Mouse (Mus musculus) embryonic facial prominence, embryonic 13.5 days (tissue): ENCODE results near the gene Ralgapa2. TPM values are rescaled to one million over a fixed set of nuclear protein-coding genes. Genes with fewer than 3 reads are reported as not detected.

ENCODE experiments used
- ATAC-seq: fragments of 200-750 bp; cut with Nextera tagmentation; 2 replicates; pipeline ENCODE4 v1.8.0; 2017; ENCODE audit warnings: low read depth; ENCODE audit not compliant: insufficient number of reproducible peaks, insufficient read depth, low FRiP score, low TSS enrichment
- H3K27ac ChIP-seq: fragments of 300-500 bp; sonication (generic); 2 replicates; pipeline ENCODE4 v1.5.1; 2015; ENCODE audit warnings: moderate library complexity, mild to moderate bottlenecking, inconsistent platforms
- H3K27me3 ChIP-seq: fragments of 300-500 bp; sonication (generic); 2 replicates; pipeline ENCODE4 v1.6.1; 2015; ENCODE audit warnings: mild to moderate bottlenecking, inconsistent platforms
- H3K36me3 ChIP-seq: fragments of 300-500 bp; sonication (generic); 2 replicates; pipeline ENCODE4 v1.6.1; 2015; ENCODE audit warnings: mild to moderate bottlenecking, inconsistent platforms
- H3K4me1 ChIP-seq: fragments of 300-500 bp; sonication (generic); 2 replicates; pipeline ENCODE4 v1.6.1; 2015; ENCODE audit warnings: inconsistent platforms
- H3K4me2 ChIP-seq: fragments of 300-500 bp; sonication (generic); 2 replicates; pipeline ENCODE4 v1.6.1; 2015; ENCODE audit warnings: moderate library complexity, mild to moderate bottlenecking, inconsistent platforms
- H3K4me3 ChIP-seq: fragments of 300-500 bp; sonication (generic); 2 replicates; pipeline ENCODE4 v1.5.1; 2015; ENCODE audit warnings: mild to moderate bottlenecking, inconsistent platforms
- H3K9ac ChIP-seq: fragments of 300-500 bp; sonication (generic); 2 replicates; pipeline ENCODE4 v1.6.1; 2015; ENCODE audit warnings: mild to moderate bottlenecking, inconsistent platforms
- H3K9me3 ChIP-seq: fragments of 300-500 bp; sonication (generic); 2 replicates; pipeline ENCODE4 v1.6.1; 2016; ENCODE audit warnings: inconsistent platforms
- WGBS: fragments of 180-500 bp; shearing (Covaris S2); methylation state at CpG from one replicate; pipeline ENCODE4 v1.1.7; 2015; ENCODE audit warnings: mixed read lengths; 5-methylcytosine and 5-hydroxymethylcytosine counted together
- polyA plus RNA-seq: library from polyadenylated mRNA; unstranded; fragments of >200 nt; fragmentation: Nextera tagmentation; extraction: Ambion mirVana; gene quantifications from 2 replicates; pipeline ENCODE4 v1.2.1, GENCODE M21; 2015

Ralgapa2 gene
- polyA plus RNA-seq, 1 experiment from 2014 or later, result 8.1 TPM

DNA sequence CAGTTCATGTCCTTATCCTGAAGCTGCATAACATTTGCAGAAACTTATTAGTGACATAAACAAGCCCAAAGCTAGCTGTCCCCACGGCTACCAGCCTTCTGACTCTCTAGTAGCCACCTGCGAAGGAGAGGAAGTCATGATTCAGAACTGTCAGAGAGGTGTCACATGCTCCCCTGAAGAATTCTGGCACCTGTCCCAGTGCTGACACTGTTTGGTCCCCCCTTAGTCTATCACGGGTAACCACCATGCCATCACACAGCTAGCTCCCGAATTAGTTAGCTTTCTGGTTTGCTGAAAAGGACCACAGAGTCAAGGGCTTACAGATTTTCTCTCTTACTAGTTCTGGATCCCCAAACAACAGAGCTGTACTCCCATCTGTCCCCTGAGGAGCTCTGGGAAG lies 247.1 kb downstream of the Ralgapa2 start:
- WGBS, result 76% methylated on average over 4 of the region's 4 CpGs
- H3K27me3 ChIP-seq, result no peaks in the 10 kb centered on the region
- no peak overlapping the region for H3K4me2 ChIP-seq
- H3K4me3 ChIP-seq, result no peak overlapping the region
- H3K27ac ChIP-seq, result no peak overlapping the region
- H3K9ac ChIP-seq, result no peak overlapping the region
- H3K4me1 ChIP-seq, result peaks cover under 1% of the 10 kb centered on the region; the same call in 1 of the 2 replicates
- ATAC-seq, result no peak
- no peaks in the 10 kb centered on the region for H3K36me3 ChIP-seq
- H3K9me3 ChIP-seq, result no peaks in the 10 kb centered on the region

DNA sequence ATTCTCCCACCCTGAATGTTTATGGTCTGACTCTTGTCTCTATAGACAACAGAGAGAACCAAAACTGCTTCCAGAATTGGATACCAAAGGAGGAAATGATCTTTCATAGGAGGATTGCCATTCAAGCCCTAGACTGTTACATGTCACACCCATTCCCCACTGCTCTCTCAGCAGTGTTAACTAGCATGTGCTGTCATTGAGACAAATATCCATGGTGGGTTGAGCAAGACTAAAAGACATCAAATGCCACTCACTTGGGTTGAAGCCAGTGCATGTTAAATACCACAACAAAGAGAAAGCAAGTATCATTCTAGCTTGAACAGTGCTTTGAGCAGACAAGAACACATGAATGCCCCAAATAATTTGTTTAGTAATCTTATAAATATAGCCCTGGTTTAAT lies 249.2 kb downstream of the Ralgapa2 start:
- peaks cover 8% of the 10 kb centered on the region for H3K4me1 ChIP-seq
- ATAC-seq, result no peak
- H3K4me3 ChIP-seq, result no peak overlapping the region
- no peak overlapping the region for H3K9ac ChIP-seq
- H3K27me3 ChIP-seq, result no peaks in the 10 kb centered on the region
- H3K27ac ChIP-seq, result no peak overlapping the region
- H3K4me2 ChIP-seq, result no peak overlapping the region
- no peaks in the 10 kb centered on the region for H3K36me3 ChIP-seq
- H3K9me3 ChIP-seq, result no peaks in the 10 kb centered on the region

DNA sequence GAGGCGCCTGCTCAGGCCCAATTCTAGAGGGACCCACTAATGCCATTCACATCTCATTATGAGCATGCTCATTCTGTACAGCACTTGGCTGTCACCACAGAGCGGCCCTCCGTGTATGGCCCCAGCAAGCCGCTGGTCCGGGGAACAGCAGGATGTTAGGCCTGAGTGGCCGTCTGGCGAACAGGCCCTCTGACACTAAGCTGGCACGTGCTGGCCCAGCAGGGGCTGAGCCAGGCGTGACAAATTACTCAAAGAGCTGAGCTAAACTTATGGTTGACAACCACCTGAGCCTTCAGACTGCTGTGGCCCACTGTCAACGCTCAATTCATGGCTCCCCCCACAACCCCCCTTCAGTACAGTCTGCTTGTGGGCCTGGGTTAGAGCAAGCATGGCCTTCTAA lies 249.9 kb downstream of the Ralgapa2 start:
- 0 out of 2 replicates have a peak, but pooled peaks have one; percentile 20 for ATAC-seq

DNA sequence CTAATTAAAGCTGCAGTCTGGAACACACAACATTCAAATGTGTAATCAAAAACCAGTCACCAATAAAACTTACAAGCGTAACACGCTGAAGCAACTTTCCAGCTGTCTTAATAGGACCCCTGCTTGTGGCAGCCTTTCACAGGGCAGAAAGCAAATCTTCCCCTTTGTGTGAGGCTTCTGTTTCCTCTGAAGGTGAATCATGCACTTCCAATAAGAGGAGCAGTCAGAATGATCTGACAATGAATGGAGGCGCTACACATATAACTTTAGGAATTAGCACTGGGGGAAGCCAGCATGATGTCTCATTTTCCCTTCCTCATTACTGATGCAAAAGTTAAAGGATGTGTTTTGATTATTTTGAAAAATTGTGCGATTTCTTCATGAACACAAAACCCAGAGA lies 251.0 kb downstream of the Ralgapa2 start:
- no peaks in the 10 kb centered on the region for H3K9me3 ChIP-seq
- no peak overlapping the region for H3K4me2 ChIP-seq
- H3K4me3 ChIP-seq, result no peak overlapping the region
- 67% methylated on average over 4 of the region's 4 CpGs for WGBS
- ATAC-seq, result no peak
- no peaks in the 10 kb centered on the region for H3K27me3 ChIP-seq
- no peaks in the 10 kb centered on the region for H3K36me3 ChIP-seq
- H3K9ac ChIP-seq, result no peak overlapping the region
- peaks cover 8% of the 10 kb centered on the region for H3K4me1 ChIP-seq
- H3K27ac ChIP-seq, result no peak overlapping the region

More for the DNA sequence above, 249.9 kb downstream of the Ralgapa2 start:
- Histone ChIP-seq H3K27me3 (no peaks in the 10 kb centered on the region), H3K36me3 (no peaks in the 10 kb centered on the region), H3K4me3 (no peak overlapping the region), H3K4me1 (peaks cover 8% of the 10 kb centered on the region), H3K4me2 (no peak overlapping the region), H3K9ac (no peak overlapping the region), H3K27ac (no peak overlapping the region), H3K9me3 (no peaks in the 10 kb centered on the region)
- WGBS, result 46% methylated on average over 10 of the region's 10 CpGs

DNA sequence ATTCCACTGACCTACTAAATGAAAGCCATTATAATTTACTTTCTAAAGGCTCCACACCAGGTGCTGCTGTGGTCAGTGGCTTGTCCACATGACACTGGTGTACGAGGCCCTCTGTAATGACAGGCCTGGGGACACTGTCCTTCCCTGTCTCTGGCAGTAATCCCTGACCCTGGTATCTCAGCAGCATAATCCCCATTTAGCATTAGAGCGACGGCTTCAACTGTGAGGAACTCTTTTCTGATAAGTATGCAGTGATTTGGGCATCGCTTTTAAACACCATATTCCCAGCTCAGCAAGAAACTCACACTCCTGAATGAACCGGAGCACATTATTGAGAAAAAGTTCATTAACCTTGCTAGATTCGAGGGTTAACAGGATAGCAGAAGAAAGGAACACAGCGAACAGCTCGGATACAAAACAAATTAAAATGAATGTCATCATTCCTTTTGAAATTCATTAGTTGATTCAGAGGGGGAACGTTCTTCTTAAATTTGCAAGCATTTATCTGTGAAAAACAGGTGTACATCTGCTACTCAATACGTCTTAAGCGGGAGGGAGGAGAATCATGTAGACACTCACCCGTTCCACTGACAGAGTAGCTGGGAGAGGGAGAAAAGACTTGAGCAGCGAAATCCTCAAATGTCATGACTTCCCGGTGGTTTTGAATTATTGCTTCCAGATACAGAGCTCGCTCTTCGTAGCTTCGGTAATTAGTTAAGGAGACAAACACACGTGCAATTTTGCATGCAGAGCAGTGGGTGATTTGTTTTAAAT lies 252.2 kb downstream of the Ralgapa2 start:
- Histone ChIP-seq H3K27me3 (no peaks in the 10 kb centered on the region), H3K4me2 (no peak overlapping the region), H3K4me1 (peaks cover 8% of the 10 kb centered on the region), H3K27ac (no peak overlapping the region), H3K36me3 (no peaks in the 10 kb centered on the region), H3K9me3 (no peaks in the 10 kb centered on the region), H3K9ac (no peak overlapping the region), H3K4me3 (no peak overlapping the region)
- WGBS, result 28% methylated on average over 18 of the region's 18 CpGs
- ATAC-seq, result no peak

DNA sequence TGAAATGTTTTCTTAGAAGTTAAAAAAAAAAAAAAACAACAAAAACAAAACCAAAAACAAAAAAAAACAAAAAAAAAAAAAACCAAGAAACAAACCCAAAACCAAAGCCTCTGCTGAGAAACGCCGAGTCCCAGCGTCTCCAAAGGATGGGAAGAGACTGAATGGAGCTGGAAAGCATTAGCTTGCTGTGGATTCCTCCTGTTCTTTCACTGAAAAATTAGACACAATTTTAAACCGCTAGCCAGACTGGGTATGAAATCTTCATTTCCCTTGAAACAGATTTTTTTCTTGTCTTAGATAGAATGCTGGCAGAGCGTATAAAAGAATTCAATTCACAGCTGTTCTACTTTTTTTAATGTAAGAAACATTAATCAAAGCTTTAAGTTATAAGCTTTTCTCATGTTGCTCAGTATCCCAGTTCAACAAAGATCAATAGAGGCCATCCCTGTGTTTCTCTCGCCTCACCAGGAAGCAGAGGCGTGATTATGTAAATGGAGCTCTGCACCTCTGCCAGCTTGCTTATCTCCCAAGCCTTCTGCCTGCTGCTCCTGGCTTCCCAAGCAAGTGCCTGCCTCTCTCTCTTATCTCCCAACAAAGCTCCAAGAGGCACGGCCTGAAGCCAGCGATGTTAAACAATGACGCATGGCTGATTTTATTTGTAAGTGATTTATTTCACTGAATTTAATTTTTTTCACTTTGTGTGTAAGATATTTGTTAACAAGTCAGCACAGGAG lies 253.2 kb downstream of the Ralgapa2 start:
- Histone ChIP-seq H3K9me3 (no peaks in the 10 kb centered on the region), H3K36me3 (no peaks in the 10 kb centered on the region), H3K27ac (no peak overlapping the region), H3K9ac (no peak overlapping the region), H3K4me2 (no peak overlapping the region), H3K27me3 (no peaks in the 10 kb centered on the region), H3K4me1 (peaks cover 8% of the 10 kb centered on the region), H3K4me3 (no peak overlapping the region)
- ATAC-seq, result no peak
- WGBS, result 37% methylated on average over 10 of the region's 10 CpGs

DNA sequence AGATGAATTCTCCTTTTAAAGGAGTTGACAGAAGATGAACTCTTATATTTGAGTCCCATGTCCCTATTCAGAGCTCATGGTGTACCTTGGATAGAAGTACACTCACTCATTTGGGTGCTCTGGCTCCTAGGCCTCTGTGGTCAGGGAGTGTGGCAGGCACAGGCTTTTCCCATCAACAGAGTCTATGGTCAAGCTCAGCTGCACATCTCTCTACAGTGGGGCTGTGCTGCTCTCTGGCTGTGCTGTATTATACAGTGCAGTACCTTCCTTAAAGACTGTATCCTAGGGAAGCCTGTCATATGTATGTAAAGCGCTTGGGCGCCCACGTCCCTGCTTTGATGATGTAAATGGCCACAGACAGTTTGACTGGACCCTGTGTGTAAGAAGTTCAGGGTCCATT lies 254.5 kb downstream of the Ralgapa2 start:
- no peaks in the 10 kb centered on the region for H3K9me3 ChIP-seq
- H3K9ac ChIP-seq, result no peak overlapping the region
- no peak overlapping the region for H3K27ac ChIP-seq
- H3K4me1 ChIP-seq, result peaks cover 8% of the 10 kb centered on the region
- H3K4me3 ChIP-seq, result no peak overlapping the region
- ATAC-seq, result no peak
- no peaks in the 10 kb centered on the region for H3K36me3 ChIP-seq
- no peaks in the 10 kb centered on the region for H3K27me3 ChIP-seq
- H3K4me2 ChIP-seq, result no peak overlapping the region
- 84% methylated on average over 3 of the region's 3 CpGs for WGBS

DNA sequence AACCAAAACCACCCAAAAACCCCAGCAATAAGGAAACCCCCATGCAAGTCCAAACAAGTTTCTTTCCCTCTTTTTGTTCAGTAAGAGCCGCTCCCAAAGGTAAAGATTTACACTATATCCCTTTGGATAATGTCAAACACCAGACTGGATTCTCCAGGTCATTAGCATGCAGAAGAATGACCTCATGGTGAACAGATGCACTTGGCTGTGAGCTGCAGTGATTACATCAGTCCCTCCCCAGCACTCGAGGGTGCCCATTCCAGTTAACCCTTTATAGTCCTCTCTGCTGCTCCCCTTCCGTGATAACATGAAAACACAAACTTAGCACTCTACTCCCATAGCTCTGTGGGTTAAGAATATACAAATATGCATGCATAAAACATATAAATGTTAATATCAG lies 255.1 kb downstream of the Ralgapa2 start:
- H3K9ac ChIP-seq, result no peak overlapping the region
- 40% methylated on average over 3 of the region's 3 CpGs for WGBS
- no peaks in the 10 kb centered on the region for H3K36me3 ChIP-seq

DNA sequence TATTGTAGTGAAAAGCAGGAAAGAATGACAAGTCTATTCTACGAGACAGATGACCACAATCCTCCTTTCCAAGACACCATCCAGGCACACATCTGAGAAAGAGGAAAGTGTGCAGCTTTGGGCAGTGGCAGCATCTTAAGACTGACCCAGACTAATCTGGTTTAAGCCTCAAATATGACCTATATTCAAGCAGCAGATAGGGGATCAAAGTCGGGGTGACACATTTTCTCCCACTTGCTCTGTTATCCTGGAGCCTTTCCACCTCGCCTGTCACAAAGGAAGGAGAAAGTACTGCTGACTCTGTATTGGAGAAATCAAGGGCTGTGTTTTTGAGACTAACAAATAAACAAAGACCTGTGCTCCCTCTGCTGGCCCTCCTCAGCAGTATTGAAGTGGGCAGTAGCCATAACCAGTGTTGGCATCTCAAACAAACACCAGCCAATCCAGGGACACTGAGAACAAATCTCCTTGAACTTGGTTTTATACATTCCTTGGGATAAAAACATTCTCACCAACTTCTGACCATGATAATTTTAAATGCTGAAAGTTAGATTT lies 255.7 kb downstream of the Ralgapa2 start:
- no peak overlapping the region for H3K4me2 ChIP-seq
- no peak for ATAC-seq
- H3K36me3 ChIP-seq, result no peaks in the 10 kb centered on the region
- no peaks in the 10 kb centered on the region for H3K27me3 ChIP-seq
- no peaks in the 10 kb centered on the region for H3K9me3 ChIP-seq
- no peak overlapping the region for H3K4me3 ChIP-seq
- H3K27ac ChIP-seq, result no peak overlapping the region
- peaks cover 8% of the 10 kb centered on the region for H3K4me1 ChIP-seq
- H3K9ac ChIP-seq, result no peak overlapping the region
- WGBS, result 61% methylated on average over 3 of the region's 3 CpGs

More for the DNA sequence above, 255.1 kb downstream of the Ralgapa2 start:
- peaks cover 8% of the 10 kb centered on the region for H3K4me1 ChIP-seq
- no peak overlapping the region for H3K4me2 ChIP-seq
- H3K27me3 ChIP-seq, result no peaks in the 10 kb centered on the region
- no peak for ATAC-seq
- H3K4me3 ChIP-seq, result no peak overlapping the region
- H3K27ac ChIP-seq, result no peak overlapping the region
- H3K9me3 ChIP-seq, result no peaks in the 10 kb centered on the region

DNA sequence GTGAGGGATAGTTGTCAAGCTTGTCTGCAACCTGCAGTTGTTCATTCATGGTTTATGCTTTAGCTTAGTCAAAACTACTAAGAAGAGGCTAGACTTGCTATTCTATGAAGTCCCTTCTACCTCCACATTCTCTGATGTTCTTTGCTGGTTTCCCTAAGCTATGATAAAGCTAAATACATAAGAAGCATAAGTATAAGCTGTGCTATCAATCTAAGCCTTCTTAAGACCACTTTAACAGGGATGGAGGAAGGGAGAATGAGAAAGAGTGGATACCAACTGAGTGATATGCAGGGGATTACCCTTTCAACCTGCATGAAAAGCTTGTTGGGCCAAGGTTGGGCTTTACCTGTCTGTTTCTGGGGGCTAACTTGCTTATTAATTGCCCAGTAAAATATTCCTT lies 256.5 kb downstream of the Ralgapa2 start:
- H3K4me1 ChIP-seq, result peaks cover 8% of the 10 kb centered on the region
- no peak overlapping the region for H3K4me3 ChIP-seq
- H3K9me3 ChIP-seq, result no peaks in the 10 kb centered on the region
- no peak overlapping the region for H3K27ac ChIP-seq
- no peak overlapping the region for H3K4me2 ChIP-seq
- no peaks in the 10 kb centered on the region for H3K36me3 ChIP-seq
- H3K9ac ChIP-seq, result no peak overlapping the region
- no peaks in the 10 kb centered on the region for H3K27me3 ChIP-seq
- ATAC-seq, result no peak

DNA sequence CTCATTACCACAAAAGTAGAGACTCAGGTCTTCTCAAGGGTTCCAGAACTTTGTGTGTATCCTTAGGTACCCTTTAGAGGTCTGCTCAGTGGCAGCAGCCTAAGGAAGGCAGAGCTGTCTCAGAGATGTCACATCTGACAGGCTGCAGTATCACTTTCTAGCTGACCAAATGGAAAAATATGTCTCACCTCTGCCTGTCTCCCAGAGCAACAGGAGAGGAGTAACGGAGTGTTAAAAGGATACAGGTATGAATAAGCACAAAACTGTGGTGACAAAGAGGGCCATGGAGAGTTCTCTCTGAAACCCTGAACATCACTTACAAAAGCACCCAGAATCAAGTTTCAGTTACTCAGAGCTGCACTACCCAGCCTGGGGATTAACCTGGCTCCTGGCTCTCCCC lies 257.8 kb downstream of the Ralgapa2 start:
- H3K4me1 ChIP-seq, result peaks cover 3% of the 10 kb centered on the region
- WGBS, result 71% methylated on average over 1 of the region's 1 CpGs

More for the DNA sequence above, 257.8 kb downstream of the Ralgapa2 start:
- Histone ChIP-seq H3K36me3 (no peaks in the 10 kb centered on the region), H3K4me2 (no peak overlapping the region), H3K4me3 (no peak overlapping the region), H3K27ac (no peak overlapping the region), H3K27me3 (no peaks in the 10 kb centered on the region), H3K9me3 (no peaks in the 10 kb centered on the region), H3K9ac (no peak overlapping the region)
- ATAC-seq, result no peak
